Mouse (Mus musculus) adrenal gland, adult 8-10 months (tissue): Measurements from ENCODE around the gene Spin2e. TPM values are rescaled to one million over a fixed set of nuclear protein-coding genes. Genes with fewer than 3 reads are reported as not detected.
"Not testable (repeated sequence)": the region's sequence is repeated elsewhere in the genome, so short reads cannot be mapped to it uniquely, and the experiment has no call there.

Source experiments
- DNase-seq: peaks from one replicate; pipeline ENCODE4 v3.0.0; 2022
- total RNA-seq, 4 experiments: library from RNA; stranded (reverse); gene quantifications; 2 replicates each; pipeline ENCODE4 v1.2.4; 2022

The Spin2e gene
- total RNA-seq, result not detected

DNA sequence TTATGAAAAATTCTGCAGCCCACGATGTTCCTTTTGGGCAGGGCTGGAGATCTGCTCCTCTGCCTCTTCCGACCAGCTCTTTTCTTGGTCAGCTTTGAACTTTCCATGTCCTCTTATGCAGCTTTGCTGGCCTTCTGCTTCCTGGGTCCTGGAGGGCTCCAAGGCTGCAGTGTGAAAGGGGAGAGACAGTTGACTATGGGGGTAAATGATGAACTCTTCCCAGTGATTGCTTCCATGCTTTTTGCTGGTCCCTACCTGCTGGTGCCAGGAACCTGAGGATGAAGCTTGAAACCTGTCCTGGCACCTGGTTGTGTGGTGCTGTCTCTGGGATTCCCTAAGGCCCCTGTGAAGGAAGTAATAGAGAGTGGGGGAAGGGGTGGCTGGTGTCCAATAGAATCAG is at the start of gene Spin2e:
Gene Spin2e (minus strand): TSS at position 101 of the 400 bp plus-strand sequence.
- not testable (repeated sequence) for DNase-seq

DNA sequence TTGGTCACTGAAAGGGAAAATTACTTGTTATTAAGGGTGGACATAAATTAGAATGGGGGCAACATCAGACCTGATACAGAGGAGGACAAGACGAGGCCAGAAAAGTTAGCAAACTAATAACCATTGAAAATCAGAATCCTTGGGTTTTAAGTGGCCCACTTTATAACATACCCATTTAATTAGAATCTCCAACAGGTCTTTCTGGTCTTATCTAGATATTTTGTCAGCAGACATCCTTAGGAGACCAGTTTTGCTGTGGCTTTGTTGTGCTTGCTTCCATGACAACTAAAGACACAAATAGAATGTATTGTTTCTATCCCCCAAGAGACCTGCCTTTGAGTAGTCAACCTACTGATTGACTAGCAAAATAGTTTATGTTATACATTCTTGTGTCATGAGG is 44.5 kb downstream of the Spin2e start, which contains the start of gene Gm21883:
Gene Gm21883 (minus strand): TSS at position 101 of the 400 bp plus-strand sequence.
- DNase-seq, result not testable (repeated sequence)

Other genes starting within 250 kb of the Spin2e start
- not detected for gene Btbd35f19, start 235.0 kb downstream of the Spin2e start, total RNA-seq
- gene Gm21883, start 44.6 kb downstream of the Spin2e start, total RNA-seq, result not detected
- not detected for gene Btbd35f25, start 98.2 kb upstream of the Spin2e start, total RNA-seq